Comparison of ENCODE assay signal across 8 mouse cellular contexts in genomic region chr12:72408111-72408891, GRCm38 (mm10). TPM values are rescaled to one million over a fixed set of nuclear protein-coding genes. Genes with fewer than 3 reads are reported as not detected.
DNase-seq lines count a peak whose midpoint lies in the region; ATAC-seq lines count a peak whose summit lies in the region.

No protein-coding gene starts in this region.

- H3K9ac ChIP-seq in hindbrain, embryonic 15.5 days: peak overlapping the region; percentile 89

- no peaks in the 10 kb centered on the region for H3K9me3 ChIP-seq in hindbrain, embryonic 15.5 days

- H3K4me2 ChIP-seq in hindbrain, embryonic 15.5 days: peak overlapping the region; percentile 80

- peak overlapping the region; percentile 89 for H3K4me3 ChIP-seq in hindbrain, embryonic 15.5 days

- H3K36me3 ChIP-seq in hindbrain, embryonic 15.5 days: no peaks in the 10 kb centered on the region

- peaks cover 20% of the 10 kb centered on the region for H3K4me1 ChIP-seq in hindbrain, embryonic 15.5 days (replicated peaks)

- H3K27me3 ChIP-seq in hindbrain, embryonic 15.5 days: no peaks in the 10 kb centered on the region

- H3K27ac ChIP-seq in hindbrain, embryonic 15.5 days (replicated peaks): peak overlapping the region; percentile 90

- intact Hi-C loops in left cerebral cortex, postnatal 10 days (cut with DNase I): loop anchor here (5.0 kb wide), 3 partner anchors 101 to 171 kb away; no protein-coding TSS in a partner anchor

- under 1% methylated on average over 63 of the region's 63 CpGs for WGBS in hindbrain, embryonic 15.5 days

- peak; percentile 81 for ATAC-seq in common myeloid progenitor, adult 5-6 weeks (replicated peaks; ENCODE audit: low read depth, poor library complexity, severe bottlenecking)
- ATAC-seq in hindbrain, embryonic 15.5 days (ENCODE audit: low FRiP score, low read depth): peak; percentile 87
- ATAC-seq in activated CD4-positive, CD25-positive, alpha-beta regulatory T cell, adult 4 months: no peak

- DNase-seq in adrenal gland, postnatal 25 days: peak; percentile 56
- peak; percentile 59 for DNase-seq in gastrocnemius, postnatal 10 days
- peak; percentile 57 to 74 for DNase-seq in left cerebral cortex, postnatal 10 days (ENCODE audit: extremely low spot score in 1 of 2, low spot score in 2 of 2)
- peak; percentile 55 to 64 for DNase-seq in lung, postnatal 4 days
- peak; percentile 87 for DNase-seq in right cerebral cortex, adult 18-20 months

RNA-seq across cellular contexts. Expression of gene Rtn1, which starts 0.6 kb away (rescaled TPM):
- 14.0 and 19.9 TPM in 2 replicates for total RNA-seq in adrenal gland, postnatal 25 days (2021)
- not detected in 2 replicates for total RNA-seq in common myeloid progenitor, adult 5-6 weeks (2017)
- total RNA-seq in gastrocnemius, postnatal 10 days (2021): 1 to 10 TPM; 6.0 to 7.1 TPM
- polyA plus RNA-seq in hindbrain, embryonic 15.5 days (2015; fragmentation: Nextera tagmentation; extraction: Ambion mirVana): 2,935 and 3,200 TPM in 2 replicates
- 1,000 to 10,000 TPM; 1,828 to 1,865 TPM for total RNA-seq in left cerebral cortex, postnatal 10 days (2021)
- under 1 TPM in 1 of 2 experiments, not detected in 1; 0.12 TPM for polyA plus RNA-seq in activated CD4-positive, CD25-positive, alpha-beta regulatory T cell, adult 4 months (2017; shearing (Covaris generic))

RNA-seq across cellular contexts. Expression of gene Lrrc9, which starts 33.4 kb away (rescaled TPM):
- total RNA-seq in adrenal gland, postnatal 25 days (2021): 9.6 and 10.2 TPM in 2 replicates
- total RNA-seq in common myeloid progenitor, adult 5-6 weeks (2017): 1.6 and 2.1 TPM in 2 replicates
- total RNA-seq in gastrocnemius, postnatal 10 days (2021): under 1 TPM in 1 of 2 experiments, not detected in 1; 0.16 TPM
- 3.2 and 3.8 TPM in 2 replicates for polyA plus RNA-seq in hindbrain, embryonic 15.5 days (2015; fragmentation: Nextera tagmentation; extraction: Ambion mirVana)
- total RNA-seq in left cerebral cortex, postnatal 10 days (2021): 1 to 10 TPM; 1.9 to 2.4 TPM
- polyA plus RNA-seq in activated CD4-positive, CD25-positive, alpha-beta regulatory T cell, adult 4 months (2017; shearing (Covaris generic)): not detected

Comparison
In these comparisons a context has a peak if more than half of its experiments do, and no peak if none do; other contexts are left out.
1. RNA of gene Rtn1, which starts 0.6 kb away (total RNA-seq): 1,828 to 1,865 TPM in left cerebral cortex, postnatal 10 days; 14.0 to 19.9 TPM in adrenal gland, postnatal 25 days, 6.0 to 7.1 TPM in gastrocnemius, postnatal 10 days and not detected in common myeloid progenitor, adult 5-6 weeks; every median in the first group is over 10 times any median in the second.
2. Peak in every context shown above with its lines, with median percentiles within 50 percentile points of each other: DNase-seq.